Mouse (Mus musculus) CH12.LX (cell line): ENCODE measurements around the gene Ccdc40. TPM values are rescaled to one million over a fixed set of nuclear protein-coding genes. Genes with fewer than 3 reads are reported as not detected.

Experiments used
- DNase-seq: peaks from one replicate; pipeline ENCODE4 v3.0.0-alpha.2; 2013; ENCODE audit errors: extremely low read depth
- H3K27ac ChIP-seq: 2 replicates; pipeline ENCODE4 v1.5.1; 2012; ENCODE audit warnings: low read depth, mild to moderate bottlenecking, control low read depth, moderate library complexity; ENCODE audit not compliant: insufficient read depth
- H3K27me3 ChIP-seq: replicated peaks from 2 replicates; pipeline ENCODE3; 2012; ENCODE audit warnings: inconsistent platforms
- H3K36me3 ChIP-seq, 2 experiments: replicated peaks in 1 of 2; 2 replicates each; pipeline versions ENCODE3 to v1.6.1; 2012; ENCODE audit warnings: inconsistent platforms in 1 of 2, low read length in 1 of 2, mild to moderate bottlenecking in 1 of 2, mixed read lengths in 1 of 2, moderate library complexity in 1 of 2; ENCODE audit not compliant: control insufficient read depth in 1 of 2, insufficient read depth in 1 of 2
- H3K4me1 ChIP-seq, 2 experiments: 2 replicates each; pipeline ENCODE4 v1.6.1; 2012; ENCODE audit warnings: inconsistent platforms in 1 of 2, moderate library complexity in 1 of 2; ENCODE audit not compliant: insufficient read depth in 2 of 2, control insufficient read depth in 1 of 2
- H3K4me2 ChIP-seq: 2 replicates; pipeline ENCODE4 v1.6.1; 2012; ENCODE audit warnings: low read depth, mild to moderate bottlenecking, control low read depth; ENCODE audit not compliant: poor library complexity, insufficient read depth, severe bottlenecking
- H3K4me3 ChIP-seq, 3 experiments: fragments of 150-350 bp in 1 of 3; sonication (generic) in 1 of 3; replicated peaks in 1 of 3; 2 replicates each; pipeline versions ENCODE3 to v1.5.1; 2011 to 2012; ENCODE audit warnings: low read depth in 2 of 3, low read length in 2 of 3, mild to moderate bottlenecking in 2 of 3, moderate library complexity in 2 of 3, control low read depth in 1 of 3, improper control_type of control experiment in 1 of 3, inconsistent platforms in 1 of 3, mixed read lengths in 1 of 3; ENCODE audit not compliant: poor library complexity in 1 of 3
- H3K79me2 ChIP-seq: replicated peaks from 2 replicates; pipeline ENCODE4 v1.6.1; 2012; ENCODE audit warnings: mild to moderate bottlenecking, moderate library complexity; ENCODE audit not compliant: control insufficient read depth, poor library complexity, insufficient read depth, severe bottlenecking; ENCODE audit errors: extremely low read depth
- H3K9ac ChIP-seq: 2 replicates; pipeline ENCODE4 v1.6.1; 2012; ENCODE audit warnings: low read depth, mild to moderate bottlenecking, control low read depth, moderate library complexity; ENCODE audit not compliant: insufficient read depth
- H3K9me3 ChIP-seq: replicated peaks from 2 replicates; pipeline ENCODE3; 2012; ENCODE audit warnings: low read length, inconsistent platforms, mixed read lengths
- CHD1 ChIP-seq: IDR thresholded peaks from 2 replicates; pipeline ENCODE4 v1.6.1; 2012; ENCODE audit warnings: low read depth, low read length, improper control_type of control experiment, inconsistent platforms
- ELF1 ChIP-seq: IDR thresholded peaks from 2 replicates; pipeline ENCODE4 v1.6.1; 2014; ENCODE audit warnings: low read depth, mild to moderate bottlenecking, inconsistent platforms, low read length, improper control_type of control experiment
- EP300 ChIP-seq: IDR thresholded peaks from 2 replicates; pipeline ENCODE4 v1.6.1; 2011; ENCODE audit warnings: low read length, improper control_type of control experiment
- ETS1 ChIP-seq: conservative IDR thresholded peaks from 2 replicates; pipeline ENCODE4 v1.6.1; 2012; ENCODE audit warnings: low read depth, mild to moderate bottlenecking, inconsistent platforms, low read length, improper control_type of control experiment, moderate library complexity
- JUND ChIP-seq: conservative IDR thresholded peaks from 2 replicates; pipeline ENCODE4 v1.6.1; 2011; ENCODE audit warnings: low read depth, low read length, improper control_type of control experiment
- KAT2A ChIP-seq: IDR thresholded peaks from 2 replicates; pipeline ENCODE4 v1.6.1; 2012; ENCODE audit warnings: low read length, improper control_type of control experiment, inconsistent platforms; ENCODE audit not compliant: insufficient replicate concordance
- MAX ChIP-seq: IDR thresholded peaks from 2 replicates; pipeline ENCODE4 v1.6.1; 2011; ENCODE audit warnings: low read length, improper control_type of control experiment
- MAZ ChIP-seq: IDR thresholded peaks from 2 replicates; pipeline ENCODE4 v1.6.1; 2012; ENCODE audit warnings: low read depth, mild to moderate bottlenecking, inconsistent platforms, low read length, improper control_type of control experiment, moderate library complexity
- MXI1 ChIP-seq: IDR thresholded peaks from 2 replicates; pipeline ENCODE4 v1.6.1; 2011; ENCODE audit warnings: mild to moderate bottlenecking, low read depth, low read length, improper control_type of control experiment
- MYC ChIP-seq: IDR thresholded peaks from 2 replicates; pipeline ENCODE4 v1.6.1; 2011; ENCODE audit warnings: low read depth, mild to moderate bottlenecking, improper control_type of control experiment, low read length
- NELFE ChIP-seq: IDR thresholded peaks from 2 replicates; pipeline ENCODE4 v1.6.1; 2011; ENCODE audit warnings: low read depth, low read length, improper control_type of control experiment
- RCOR1 ChIP-seq: conservative IDR thresholded peaks from 2 replicates; pipeline ENCODE4 v1.6.1; 2012; ENCODE audit warnings: low read depth, mild to moderate bottlenecking, inconsistent platforms, low read length, improper control_type of control experiment
- SMC3 ChIP-seq: IDR thresholded peaks from 2 replicates; pipeline ENCODE4 v1.6.1; 2011; ENCODE audit warnings: low read depth, low read length, improper control_type of control experiment
- TCF12 ChIP-seq: IDR thresholded peaks from 2 replicates; pipeline ENCODE4 v1.6.1; 2014; ENCODE audit warnings: low read depth, mild to moderate bottlenecking, inconsistent platforms, low read length, improper control_type of control experiment
- UBTF ChIP-seq: IDR thresholded peaks from 2 replicates; pipeline ENCODE4 v1.6.1; 2012; ENCODE audit warnings: low read depth, mild to moderate bottlenecking, inconsistent platforms, low read length, improper control_type of control experiment, moderate library complexity
- USF1 ChIP-seq: IDR thresholded peaks from 2 replicates; pipeline ENCODE4 v1.6.1; 2014; ENCODE audit warnings: low read depth, mild to moderate bottlenecking, inconsistent platforms, low read length, improper control_type of control experiment
- USF2 ChIP-seq: conservative IDR thresholded peaks from 2 replicates; pipeline ENCODE4 v1.6.1; 2011; ENCODE audit warnings: low read depth, low read length, improper control_type of control experiment
- ZKSCAN1 ChIP-seq: IDR thresholded peaks from 2 replicates; pipeline ENCODE4 v1.6.1; 2012; ENCODE audit warnings: low read depth, inconsistent platforms, low read length, improper control_type of control experiment, borderline replicate concordance
- ZNF384 ChIP-seq: IDR thresholded peaks from 2 replicates; pipeline ENCODE4 v1.6.1; 2012; ENCODE audit warnings: low read depth, low read length, improper control_type of control experiment, inconsistent platforms
- dilution Hi-C: fragments of 300-500 bp; cut with MboI; formaldehyde crosslinking; loops from 2 replicates; pipeline ENCODE4 v1.14.3; 2020; ENCODE audit warnings: low sequenced_read_pairs; ENCODE audit not compliant: extremely low pct_unique_long_range_greater_than_20kb, extremely low pct_ligation_motif_present
- in situ Hi-C: fragments of 300-500 bp; cut with MboI; formaldehyde crosslinking; loops from 3 replicates; pipeline ENCODE4 v1.14.3; 2019; ENCODE audit warnings: low sequenced_read_pairs, low pct_ligation_motif_present, low pct_unique_long_range_greater_than_20kb, mixed read lengths
- polyA plus RNA-seq: library from polyadenylated mRNA; unstranded; fragments of >175 nt; gene quantifications from 2 replicates; pipeline ENCODE4 v1.2.1, GENCODE M21; 2012; ENCODE audit warnings: low read depth; ENCODE audit not compliant: insufficient read length
- total RNA-seq, 2 experiments: library from RNA; depleted of rRNA; stranded (reverse); fragments of 300-350 nt in 1 of 2; fragments of >200 nt in 1 of 2; gene quantifications; 2 replicates each; pipeline ENCODE4 v1.2.3; 2012 to 2014

Gene Ccdc40
- total and polyA plus RNA-seq, 3 experiments: 0.97 to 1.4 (median 1.3) TPM

DNA sequence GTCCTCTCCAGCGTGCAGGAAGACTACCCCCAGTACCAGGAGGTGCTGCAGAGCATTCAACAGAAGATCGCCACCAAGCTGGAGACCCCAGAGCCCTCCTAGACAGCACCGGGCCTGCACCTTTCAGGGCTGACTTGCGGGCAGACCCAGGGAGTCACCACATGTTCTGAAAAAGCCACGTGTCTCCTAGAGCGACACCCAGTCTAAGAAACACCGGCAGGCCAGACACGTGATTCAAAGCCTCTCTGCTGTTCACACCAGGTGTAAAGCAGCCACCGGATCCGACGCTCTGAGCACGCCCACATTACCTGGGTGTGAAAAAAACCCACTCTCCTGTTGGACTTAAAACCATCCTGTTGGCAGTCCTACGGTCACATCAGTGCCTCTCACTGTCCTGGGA, 36.0 kb downstream of the Ccdc40 start:
- Histone ChIP-seq H3K27me3 (peaks cover 59% of the 10 kb centered on the region), H3K4me1 (peaks cover 9 to 25% of the 10 kb centered on the region in 2 experiments), H3K9ac (no peak overlapping the region), H3K27ac (no peak overlapping the region), H3K4me2 (no peak overlapping the region), H3K79me2 (peaks cover 4% of the 10 kb centered on the region; the same call in 1 of the 2 replicates), H3K36me3 (peaks cover 0 to 3% of the 10 kb centered on the region in 2 experiments), H3K4me3 (no peak overlapping the region), H3K9me3 (peaks cover 2% of the 10 kb centered on the region)
- in situ Hi-C loops (no loop called here), dilution Hi-C loops (no loop called here)
- no peak for DNase-seq
- TF ChIP-seq ZKSCAN1 (no peak), MAX (peak; percentile 65)

DNA sequence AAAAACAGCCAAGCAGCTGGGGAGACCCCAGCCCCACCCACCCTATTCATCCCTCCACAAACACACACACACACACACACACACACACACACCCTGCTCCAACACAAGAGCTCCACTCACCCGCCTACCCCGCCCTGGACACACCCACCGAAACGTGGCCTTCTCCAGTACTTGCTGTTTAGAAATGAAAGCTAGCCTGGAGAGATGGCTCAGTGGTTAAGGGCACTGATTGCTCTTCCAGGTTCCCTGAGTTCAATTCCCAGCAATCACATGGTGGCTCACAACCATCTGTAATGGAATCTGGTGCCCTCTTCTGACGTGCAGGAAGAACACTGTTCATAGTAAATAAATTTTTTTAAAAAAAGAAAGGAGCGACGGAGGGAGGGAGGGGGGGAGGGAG, 37.4 kb downstream of the Ccdc40 start:
- Histone ChIP-seq H3K27ac (no peak overlapping the region), H3K79me2 (peaks cover 4% of the 10 kb centered on the region; the same call in 1 of the 2 replicates), H3K36me3 (peaks cover 11 to 17% of the 10 kb centered on the region in 2 experiments), H3K27me3 (peaks cover 45% of the 10 kb centered on the region), H3K4me3 (no peak overlapping the region), H3K4me1 (peaks cover 13 to 32% of the 10 kb centered on the region in 2 experiments), H3K9me3 (peaks cover 2% of the 10 kb centered on the region), H3K9ac (no peak overlapping the region), H3K4me2 (no peak overlapping the region)
- DNase-seq: no peak
- dilution Hi-C loops: no loop called here
- in situ Hi-C loops: no loop called here
- TF ChIP-seq RCOR1: no peak
- TF ChIP-seq ZNF384: peak; percentile 9; the same call in 1 of the 2 replicates

DNA sequence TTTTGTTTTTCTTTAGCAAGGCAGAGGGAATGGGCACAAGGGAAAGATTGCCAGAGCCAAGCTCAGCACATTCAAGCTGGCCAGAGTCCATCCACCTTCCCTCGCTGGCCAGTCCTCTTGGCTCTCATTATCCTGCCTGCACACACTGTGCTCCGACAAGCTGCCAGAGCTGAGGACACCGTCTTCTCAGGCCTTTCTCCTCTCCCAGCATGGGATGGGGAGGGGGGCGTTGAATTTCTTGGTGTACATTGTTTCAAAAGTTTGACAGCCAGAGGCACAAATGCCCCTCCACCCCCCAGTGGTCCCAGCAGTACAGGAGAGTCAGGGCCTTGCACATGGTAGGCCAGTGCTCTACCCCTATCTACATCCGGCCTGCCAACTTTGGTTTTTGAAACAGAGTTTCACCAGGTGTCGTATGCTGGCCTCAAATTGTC, 38.9 kb downstream of the Ccdc40 start:
- no peak overlapping the region for H3K27ac ChIP-seq

More for the DNA sequence above, 38.9 kb downstream of the Ccdc40 start:
- H3K79me2 ChIP-seq: peaks cover 4% of the 10 kb centered on the region; the same call in 1 of the 2 replicates
- in situ Hi-C loops: no loop called here
- TF ChIP-seq NELFE (no peak), JUND (no peak), ELF1 (no peak), MAZ (no peak), ETS1 (no peak), CHD1 (no peak), MYC (no peak), USF1 (no peak), KAT2A (no peak), SMC3 (no peak), MXI1 (no peak), TCF12 (no peak), EP300 (no peak), RCOR1 (no peak; the same call in 1 of the 2 replicates), USF2 (no peak), MAX (no peak), UBTF (no peak)
- peaks cover 13 to 32% of the 10 kb centered on the region in 2 experiments for H3K4me1 ChIP-seq
- DNase-seq: no peak
- H3K36me3 ChIP-seq: peaks cover 20 to 31% of the 10 kb centered on the region in 2 experiments
- H3K4me2 ChIP-seq: peak overlapping the region; percentile 51
- dilution Hi-C loops: no loop called here
- H3K9me3 ChIP-seq: peaks cover 2% of the 10 kb centered on the region
- peak overlapping the region in 1 of 3 experiments; percentile 67 for H3K4me3 ChIP-seq
- 0 out of 2 replicates have a peak overlapping the region, but pooled peaks have one; percentile 13 for H3K9ac ChIP-seq
- peaks cover 32% of the 10 kb centered on the region for H3K27me3 ChIP-seq
